Mouse (Mus musculus): Measurements from ENCODE around the gene Fam241b.
A peak's percentile ranks its signal among the peaks of the same experiment; 100 is the strongest.

GRCm38 (mm10) chr10:62101504-62102439 is 41.9 kb downstream of the Fam241b start:
- TF ChIP-seq EP300 (IDR thresholded peaks at IDR 0.05; ENCODE audit: low read depth) (no peak), CTCF (IDR thresholded peaks at IDR 0.05; ENCODE audit: low read depth) (peak; percentile 86)

Data from liver, postnatal 0 days (tissue).